Mouse (Mus musculus): ENCODE measurements around the gene Ehf.

Ehf gene

DNA sequence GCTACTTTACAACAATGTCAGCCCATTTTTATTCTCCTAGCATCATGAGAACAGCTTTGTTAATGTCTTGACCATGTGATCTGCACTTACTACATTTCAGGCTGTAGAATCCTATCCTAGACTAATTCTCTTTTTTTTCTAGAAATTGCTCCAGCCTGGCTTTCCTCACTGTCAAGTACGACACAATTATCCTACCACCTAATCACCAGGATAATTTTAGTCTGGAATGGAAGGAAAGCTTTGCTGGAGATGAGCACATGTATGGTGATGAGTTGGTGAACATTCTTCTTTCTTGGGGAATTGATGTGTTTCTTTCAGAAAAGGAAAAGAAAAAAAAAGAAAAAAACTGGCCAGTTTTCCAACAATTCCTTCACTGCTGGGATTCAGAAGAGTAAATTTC lies 28.8 kb downstream of the Ehf start:
- ChIA-PET POLR2A (interaction anchor here in 1 of 4 experiments (0.6 kb wide), 1 partner anchor 190 kb away, joined by 3 read pairs; no protein-coding TSS in a partner anchor), CTCF (no interaction called here)

GRCm38 (mm10) chr2:103271481-103271880 lies 31.6 kb downstream of the Ehf start:
- ChIA-PET POLR2A (interaction anchor here in 2 of 4 experiments (0.6 to 1.5 kb wide), 3 partner anchors 9 to 49 kb away, joined by 3 read pairs; no protein-coding TSS in a partner anchor), CTCF (no interaction called here)

DNA sequence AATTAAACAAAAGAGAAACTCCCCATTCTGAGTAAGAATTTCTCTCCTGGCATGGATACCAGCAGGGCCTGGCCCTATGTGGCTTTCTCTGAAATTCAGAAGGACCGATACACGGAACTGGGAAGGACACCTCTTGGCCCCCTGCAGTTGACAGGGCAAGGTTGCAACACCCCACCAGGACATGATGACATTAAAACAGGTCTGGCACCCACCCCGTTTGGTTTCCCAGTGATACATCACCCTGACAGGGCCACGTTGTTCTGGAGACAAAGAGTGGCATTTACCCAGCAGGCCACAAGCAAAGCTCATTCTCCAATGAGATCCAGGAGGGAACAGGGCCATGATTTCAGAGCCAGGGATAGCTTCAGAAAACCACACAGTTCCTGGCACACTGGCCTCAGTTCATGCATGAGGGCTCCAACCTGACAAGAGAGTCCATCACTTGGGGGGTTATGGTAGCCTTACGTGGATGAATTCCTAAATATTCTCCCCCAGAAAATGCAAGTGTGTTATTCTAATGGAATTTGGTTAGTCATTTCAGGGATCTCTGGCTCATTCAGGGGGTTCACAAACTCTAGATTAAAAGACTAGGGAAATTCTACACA lies 32.4 kb downstream of the Ehf start:
- CTCF ChIA-PET, result no interaction called here
- POLR2A ChIA-PET, result interaction anchor here in 2 of 4 experiments (0.8 to 1.5 kb wide), 2 partner anchors 10 to 21 kb away, joined by 3 read pairs; no protein-coding TSS in a partner anchor

GRCm38 (mm10) chr2:103239086-103239485 lies 64.0 kb downstream of the Ehf start:
- POLR2A ChIA-PET, result interaction anchor here in 1 of 4 experiments (0.9 kb wide), 1 partner anchor 9 kb away, joined by 3 read pairs; no protein-coding TSS in a partner anchor
- CTCF ChIA-PET, result no interaction called here

DNA sequence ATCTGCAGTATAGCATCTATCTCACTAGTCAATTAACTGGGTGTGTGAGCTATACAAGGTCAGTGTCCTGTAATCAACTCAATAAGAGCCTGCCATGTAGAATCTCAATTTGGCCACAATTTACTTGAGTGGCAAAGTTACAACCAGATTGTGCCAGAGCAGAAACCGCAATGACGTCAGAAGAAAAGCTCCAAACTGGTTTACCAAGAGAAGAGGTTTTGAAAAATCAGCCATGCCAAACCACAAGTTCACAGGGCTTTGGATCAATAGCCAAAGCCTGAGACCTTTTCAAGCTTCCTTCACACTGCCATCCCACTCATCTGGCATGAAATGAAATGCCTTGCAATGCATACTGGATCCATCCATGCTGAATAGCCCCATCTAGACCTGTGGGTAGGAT lies 76.3 kb downstream of the Ehf start:
- ChIA-PET CTCF (no interaction called here), POLR2A (no interaction called here)

DNA sequence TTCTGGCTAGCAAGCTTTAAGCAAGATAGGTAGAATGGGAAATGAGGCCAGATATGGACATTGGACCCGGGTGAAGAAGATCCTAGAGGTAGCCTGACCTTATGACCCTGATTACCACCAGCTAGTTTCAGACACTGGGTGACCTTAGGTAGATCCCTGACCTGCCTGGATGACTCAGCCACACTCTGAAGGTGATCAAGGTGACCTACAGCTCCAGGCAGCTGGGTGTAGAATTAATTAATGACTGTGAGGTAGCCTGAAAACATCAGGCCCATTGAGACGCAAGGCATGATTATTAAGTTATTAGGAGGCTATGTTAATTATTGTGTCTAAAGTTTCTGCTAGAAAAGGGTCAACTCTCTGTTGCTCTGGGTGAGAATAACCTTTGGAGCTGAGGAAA lies 82.2 kb downstream of the Ehf start:
- CTCF ChIA-PET, result no interaction called here
- POLR2A ChIA-PET, result no interaction called here

GRCm38 (mm10) chr2:103218323-103218722 lies 84.8 kb downstream of the Ehf start:
- POLR2A ChIA-PET, result interaction anchor here in 2 of 4 experiments (0.6 to 0.7 kb wide), 4 partner anchors 9 to 82 kb away, joined by 3 to 6 read pairs (median 4); no protein-coding TSS in a partner anchor
- CTCF ChIA-PET, result interaction anchor here in 2 of 4 experiments (0.7 kb wide), 2 partner anchors 24 to 129 kb away, joined by 3 to 12 read pairs; no protein-coding TSS in a partner anchor

GRCm38 (mm10) chr2:103215801-103216200 lies 87.3 kb downstream of the Ehf start:
- CTCF ChIA-PET, result interaction anchor here in 1 of 4 experiments (0.7 kb wide), 1 partner anchor 453 kb away, joined by 5 read pairs; no protein-coding TSS in a partner anchor

DNA sequence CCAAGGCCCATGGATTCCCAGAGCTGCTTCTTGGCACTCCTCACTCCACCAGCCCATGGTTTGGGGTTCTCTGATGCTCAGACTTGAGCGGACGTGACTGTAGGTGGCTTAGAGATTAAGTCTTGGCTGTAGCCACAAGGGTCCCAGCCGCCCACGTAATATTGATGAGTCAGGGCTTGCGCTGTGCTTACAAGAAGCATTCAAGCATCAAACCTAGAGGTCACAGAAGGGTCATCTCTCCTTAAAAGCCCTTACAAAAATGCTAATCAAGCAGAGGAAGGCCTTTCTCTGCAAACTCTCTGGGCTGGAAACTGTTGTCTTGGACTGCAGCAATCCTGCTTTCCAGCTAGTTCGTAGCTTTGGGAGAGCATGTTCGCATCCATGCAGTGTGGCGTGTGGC lies 88.2 kb downstream of the Ehf start:
- POLR2A ChIA-PET, result no interaction called here
- CTCF ChIA-PET, result no interaction called here

More at GRCm38 (mm10) chr2:103215801-103216200, 87.3 kb downstream of the Ehf start:
- POLR2A ChIA-PET, result no interaction called here

DNA sequence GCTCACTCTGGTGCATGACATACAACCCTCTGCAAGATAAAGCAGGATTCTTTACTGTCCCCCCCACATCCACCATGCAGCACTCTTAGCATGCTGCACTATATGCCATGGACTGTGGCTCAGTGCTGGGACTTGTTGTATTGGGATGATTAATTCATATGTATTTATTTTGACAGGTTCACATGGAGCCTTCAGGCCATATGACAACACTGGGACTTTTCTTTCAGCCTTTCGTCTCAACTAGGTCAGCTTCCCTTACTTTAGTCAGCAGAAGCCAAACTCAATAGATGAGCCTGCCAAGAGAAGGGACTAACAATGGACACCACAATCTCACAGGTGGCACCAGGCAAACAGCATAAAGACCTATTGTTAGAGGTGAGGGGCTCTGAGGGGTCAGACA lies 89.5 kb downstream of the Ehf start:
- CTCF ChIA-PET, result no interaction called here
- POLR2A ChIA-PET, result no interaction called here
